Mouse (Mus musculus): ENCODE results near the gene Fgf6. TPM values are rescaled to one million over a fixed set of nuclear protein-coding genes. Genes with fewer than 3 reads are reported as not detected.

Gene Fgf6
- total and polyA plus RNA-seq, 2 experiments from 2014 or later, result not detected

GRCm38 (mm10) chr6:127020431-127020830 is 5.0 kb downstream of the Fgf6 start:
- no peak for TF ChIP-seq CTCF (IDR thresholded peaks at IDR 0.05)
- Histone ChIP-seq H3K36me3 (ENCODE audit: insufficient read depth, low read length) (no peaks in the 10 kb centered on the region), H3K27me3 (ENCODE audit: insufficient read depth, low read length) (no peaks in the 10 kb centered on the region; the same call in 1 of the 2 replicates), H3K4me1 (ENCODE audit: insufficient read depth, low read length) (no peaks in the 10 kb centered on the region), H3K9me3 (ENCODE audit: low read length) (no peaks in the 10 kb centered on the region), H3K27ac (ENCODE audit: low read depth, low read length) (no peak overlapping the region), H3K4me2 (ENCODE audit: low read depth, low read length, poor library complexity, severe bottlenecking) (no peak overlapping the region), H3K9ac (replicated peaks; ENCODE audit: low read length, poor library complexity, severe bottlenecking) (no peak overlapping the region), H3K4me3 (ENCODE audit: low read depth, low read length) (no peak overlapping the region)
- no peak for ATAC-seq (ENCODE audit: low FRiP score)
- DNase-seq (ENCODE audit: low spot score), result no peak
- WGBS, result 18% methylated on average over 13 of the region's 13 CpGs

GRCm38 (mm10) chr6:127024836-127025235 is 9.4 kb downstream of the Fgf6 start:
- Histone ChIP-seq H3K9ac (replicated peaks; ENCODE audit: low read length, poor library complexity, severe bottlenecking) (no peak overlapping the region), H3K27me3 (ENCODE audit: insufficient read depth, low read length) (no peaks in the 10 kb centered on the region; the same call in 1 of the 2 replicates), H3K27ac (ENCODE audit: low read depth, low read length) (no peak overlapping the region), H3K36me3 (ENCODE audit: insufficient read depth, low read length) (no peaks in the 10 kb centered on the region), H3K4me2 (ENCODE audit: low read depth, low read length, poor library complexity, severe bottlenecking) (no peak overlapping the region), H3K4me1 (ENCODE audit: insufficient read depth, low read length) (no peaks in the 10 kb centered on the region), H3K9me3 (ENCODE audit: low read length) (no peaks in the 10 kb centered on the region), H3K4me3 (ENCODE audit: low read depth, low read length) (no peak overlapping the region)
- WGBS, result 73% methylated on average over 7 of the region's 7 CpGs
- DNase-seq (ENCODE audit: low spot score) (no peak), ATAC-seq (ENCODE audit: low FRiP score) (no peak)
- TF ChIP-seq CTCF (IDR thresholded peaks at IDR 0.05), result no peak

GRCm38 (mm10) chr6:127034760-127035159 is 19.4 kb downstream of the Fgf6 start:
- TF ChIP-seq CTCF (IDR thresholded peaks at IDR 0.05), result peak; percentile 63
- no peaks in the 10 kb centered on the region for H3K27me3 ChIP-seq (ENCODE audit: insufficient read depth, low read length)
- H3K27ac ChIP-seq (ENCODE audit: low read depth, low read length), result no peak overlapping the region
- no peak overlapping the region for H3K4me2 ChIP-seq (ENCODE audit: low read depth, low read length, poor library complexity, severe bottlenecking)
- H3K9me3 ChIP-seq (ENCODE audit: low read length), result no peaks in the 10 kb centered on the region
- 38% methylated on average over 10 of the region's 10 CpGs for WGBS
- H3K4me3 ChIP-seq (ENCODE audit: low read depth, low read length), result no peak overlapping the region
- no peak for ATAC-seq (ENCODE audit: low FRiP score)
- no peak overlapping the region for H3K9ac ChIP-seq (replicated peaks; ENCODE audit: low read length, poor library complexity, severe bottlenecking)
- DNase-seq (ENCODE audit: low spot score), result peak; percentile 39
- no peaks in the 10 kb centered on the region for H3K4me1 ChIP-seq (ENCODE audit: insufficient read depth, low read length)
- H3K36me3 ChIP-seq (ENCODE audit: insufficient read depth, low read length), result no peaks in the 10 kb centered on the region

- no peak overlapping the region for H3K27ac ChIP-seq (ENCODE audit: low read depth, low read length)
- H3K9me3 ChIP-seq (ENCODE audit: low read length), result no peaks in the 10 kb centered on the region
- no peaks in the 10 kb centered on the region for H3K4me1 ChIP-seq (ENCODE audit: insufficient read depth, low read length)
- WGBS, result 61% methylated on average over 6 of the region's 6 CpGs
- H3K27me3 ChIP-seq (ENCODE audit: insufficient read depth, low read length), result no peaks in the 10 kb centered on the region
- ATAC-seq (ENCODE audit: low FRiP score), result no peak
- H3K9ac ChIP-seq (replicated peaks; ENCODE audit: low read length, poor library complexity, severe bottlenecking), result no peak overlapping the region
- DNase-seq (ENCODE audit: low spot score), result peak; percentile 78
- H3K36me3 ChIP-seq (ENCODE audit: insufficient read depth, low read length), result no peaks in the 10 kb centered on the region
- no peak overlapping the region for H3K4me2 ChIP-seq (ENCODE audit: low read depth, low read length, poor library complexity, severe bottlenecking)
- TF ChIP-seq CTCF (IDR thresholded peaks at IDR 0.05), result no peak
- H3K4me3 ChIP-seq (ENCODE audit: low read depth, low read length), result no peak overlapping the region
Observed at GRCm38 (mm10) chr6:127044909-127045308, 29.5 kb downstream of the Fgf6 start.

GRCm38 (mm10) chr6:127050847-127051246 is 35.5 kb downstream of the Fgf6 start:
- DNase-seq (ENCODE audit: low spot score), result no peak
- Histone ChIP-seq H3K4me1 (ENCODE audit: insufficient read depth, low read length) (no peaks in the 10 kb centered on the region), H3K36me3 (ENCODE audit: insufficient read depth, low read length) (no peaks in the 10 kb centered on the region), H3K9me3 (ENCODE audit: low read length) (no peaks in the 10 kb centered on the region), H3K27ac (ENCODE audit: low read depth, low read length) (no peak overlapping the region), H3K4me2 (ENCODE audit: low read depth, low read length, poor library complexity, severe bottlenecking) (no peak overlapping the region), H3K4me3 (ENCODE audit: low read depth, low read length) (no peak overlapping the region), H3K9ac (replicated peaks; ENCODE audit: low read length, poor library complexity, severe bottlenecking) (no peak overlapping the region), H3K27me3 (ENCODE audit: insufficient read depth, low read length) (no peaks in the 10 kb centered on the region)
- WGBS, result 79% methylated on average over 4 of the region's 4 CpGs
- TF ChIP-seq CTCF (IDR thresholded peaks at IDR 0.05), result no peak
- no peak for ATAC-seq (ENCODE audit: low FRiP score)

- no peaks in the 10 kb centered on the region for H3K9me3 ChIP-seq (ENCODE audit: low read length)
- no peak overlapping the region for H3K4me2 ChIP-seq (ENCODE audit: low read depth, low read length, poor library complexity, severe bottlenecking)
- no peak for ATAC-seq (ENCODE audit: low FRiP score)
- 85% methylated on average over 12 of the region's 12 CpGs for WGBS
- H3K4me3 ChIP-seq (ENCODE audit: low read depth, low read length), result no peak overlapping the region
- H3K27ac ChIP-seq (ENCODE audit: low read depth, low read length), result no peak overlapping the region
- H3K36me3 ChIP-seq (ENCODE audit: insufficient read depth, low read length), result no peaks in the 10 kb centered on the region
- H3K9ac ChIP-seq (replicated peaks; ENCODE audit: low read length, poor library complexity, severe bottlenecking), result no peak overlapping the region
- no peaks in the 10 kb centered on the region for H3K4me1 ChIP-seq (ENCODE audit: insufficient read depth, low read length)
- no peak for TF ChIP-seq CTCF (IDR thresholded peaks at IDR 0.05)
- H3K27me3 ChIP-seq (ENCODE audit: insufficient read depth, low read length), result no peaks in the 10 kb centered on the region
- DNase-seq (ENCODE audit: low spot score), result no peak
Observed at GRCm38 (mm10) chr6:127056990-127057588, 41.7 kb downstream of the Fgf6 start.
